Mouse (Mus musculus) ES-E14 (cell line): Measurements from ENCODE around the gene Mup6. TPM values are rescaled to one million over a fixed set of nuclear protein-coding genes. Genes with fewer than 3 reads are reported as not detected.

Source experiments
- DNase-seq: peaks from one replicate; pipeline ENCODE4 v3.0.0-alpha.2; 2013; ENCODE audit warnings: low read depth, low spot score
- H3K27ac ChIP-seq: 2 replicates; pipeline ENCODE4 v1.5.1; 2012; ENCODE audit warnings: low read depth, mild to moderate bottlenecking, low read length, moderate library complexity, mixed read lengths; ENCODE audit not compliant: poor library complexity, insufficient read depth, severe bottlenecking
- H3K36me3 ChIP-seq: 2 replicates; pipeline ENCODE4 v1.6.1; 2012; ENCODE audit warnings: mild to moderate bottlenecking, low read length, moderate library complexity, mixed read lengths; ENCODE audit not compliant: control insufficient read depth, poor library complexity, insufficient read depth, severe bottlenecking
- H3K4me1 ChIP-seq, 2 experiments: fragments of 150-350 bp in 1 of 2; sonication (generic) in 1 of 2; 2 replicates each; pipeline ENCODE4 v1.6.1; 2012; ENCODE audit warnings: low read length in 2 of 2, mild to moderate bottlenecking in 1 of 2, mixed read lengths in 1 of 2; ENCODE audit not compliant: control insufficient read depth in 2 of 2, insufficient read depth in 2 of 2, poor library complexity in 1 of 2
- H3K4me3 ChIP-seq, 2 experiments: fragments of 150-350 bp in 1 of 2; sonication (generic) in 1 of 2; 2 replicates each; pipeline ENCODE4 v1.5.1; 2012; ENCODE audit warnings: low read length in 2 of 2, low read depth in 1 of 2, mild to moderate bottlenecking in 1 of 2, mixed read lengths in 1 of 2; ENCODE audit not compliant: insufficient read depth in 1 of 2, poor library complexity in 1 of 2, severe bottlenecking in 1 of 2
- H3K9ac ChIP-seq: 2 replicates; pipeline ENCODE4 v1.6.1; 2012; ENCODE audit warnings: low read depth, mild to moderate bottlenecking, low read length, mixed read lengths; ENCODE audit not compliant: poor library complexity, insufficient read depth, severe bottlenecking
- H3K9me3 ChIP-seq: fragments of 150-350 bp; sonication (generic); 2 replicates; pipeline ENCODE4 v1.6.1; 2012; ENCODE audit warnings: low read depth, mild to moderate bottlenecking, low read length; ENCODE audit not compliant: control insufficient read depth, insufficient read depth
- CHD2 ChIP-seq: IDR thresholded peaks from 2 replicates; pipeline ENCODE4 v1.6.1; 2014; ENCODE audit warnings: mild to moderate bottlenecking, low read depth, low read length, inconsistent platforms
- HCFC1 ChIP-seq: IDR thresholded peaks from 2 replicates; pipeline ENCODE4 v1.6.1; 2012; ENCODE audit warnings: low read length, inconsistent platforms, borderline replicate concordance; ENCODE audit not compliant: insufficient read depth
- MAFK ChIP-seq: IDR thresholded peaks from 2 replicates; pipeline ENCODE4 v1.6.1; 2014; ENCODE audit warnings: mild to moderate bottlenecking, low read depth, low read length, inconsistent platforms; ENCODE audit not compliant: insufficient read depth
- ZC3H11A ChIP-seq: IDR thresholded peaks from 2 replicates; pipeline ENCODE4 v1.6.1; 2012; ENCODE audit warnings: low read depth, mild to moderate bottlenecking, inconsistent platforms, low read length, borderline replicate concordance
- ZNF384 ChIP-seq: IDR thresholded peaks from 2 replicates; pipeline ENCODE4 v1.6.1; 2012; ENCODE audit warnings: low read depth, low read length, inconsistent platforms
- in situ Hi-C, 2 experiments: fragments of 600-800 bp; cut with MboI; formaldehyde crosslinking; loops; one replicate each; pipeline ENCODE4 v1.15.1; 2025; ENCODE audit warnings: low sequenced_read_pairs in 2 of 2, inconsistent platforms in 1 of 2; ENCODE audit not compliant: unreplicated experiment in 2 of 2
- total RNA-seq: library from RNA; depleted of rRNA; stranded (reverse); fragments of 300-350 nt; gene quantifications from 2 replicates; pipeline ENCODE4 v1.2.3, GENCODE M21; 2012; rRNA removed

Gene Mup6
- 2.5 and 2.8 TPM in 2 replicates for total RNA-seq

- peak; percentile 44 for DNase-seq
- Histone ChIP-seq H3K36me3 (no peaks in the 10 kb centered on the region), H3K9me3 (no peaks in the 10 kb centered on the region), H3K9ac (peak within 1 kb of the TSS; percentile 51; the same call in 1 of the 2 replicates), H3K4me1 (peaks cover 4 to 16% of the 10 kb centered on the region in 2 experiments; a peak in 3 of 4 replicates), H3K27ac (peak within 1 kb of the TSS; percentile 95), H3K4me3 (0 out of 4 replicates have a peak within 1 kb of the TSS, but pooled peaks of 1 of the 2 experiments have one; percentile 34)
- TF ChIP-seq ZC3H11A (0 out of 2 replicates have a peak, but pooled peaks have one; percentile 9), HCFC1 (no peak)
- in situ Hi-C loops, result no loop called here
Observed at GRCm38 (mm10) chr4:59963405-59964344, at the start of gene Mup6. TSS of gene Mup6 (plus strand) at chr4:59964294.

- DNase-seq, result no peak
- no peak for TF ChIP-seq MAFK
- no peak for TF ChIP-seq HCFC1
- no peak for TF ChIP-seq ZC3H11A
- TF ChIP-seq CHD2, result no peak
- TF ChIP-seq ZNF384, result no peak
- H3K4me3 ChIP-seq, result peak within 1 kb of the TSS; percentile 38 to 49; a peak in 3 of 4 replicates
- 0 out of 2 replicates have a peak within 1 kb of the TSS, but pooled peaks have one; percentile 4 for H3K9ac ChIP-seq
- no peaks in the 10 kb centered on the region for H3K9me3 ChIP-seq
- H3K4me1 ChIP-seq, result peaks cover 0 to 7% of the 10 kb centered on the region in 2 experiments; a peak in 2 of 4 replicates
- H3K27ac ChIP-seq, result no peak within 1 kb of the TSS
- no peaks in the 10 kb centered on the region for H3K36me3 ChIP-seq
- in situ Hi-C loops, result no loop called here
Observed at GRCm38 (mm10) chr4:59914608-59915403, 49.3 kb upstream of the Mup6 start, which contains the start of gene Slc46a2. TSS of gene Slc46a2 (minus strand) at chr4:59915056.

GRCm38 (mm10) chr4:59917966-59918365 is 46.1 kb upstream of the Mup6 start:
- in situ Hi-C loops, result no loop called here
- TF ChIP-seq ZC3H11A (no peak), HCFC1 (no peak), CHD2 (no peak), MAFK (no peak), ZNF384 (no peak)
- peaks cover 0 to 4% of the 10 kb centered on the region in 2 experiments; a peak in 1 of 4 replicates for H3K4me1 ChIP-seq
- H3K9ac ChIP-seq, result no peak overlapping the region
- no peak overlapping the region for H3K27ac ChIP-seq
- no peaks in the 10 kb centered on the region for H3K36me3 ChIP-seq
- H3K9me3 ChIP-seq, result no peaks in the 10 kb centered on the region
- no peak for DNase-seq
- H3K4me3 ChIP-seq, result no peak overlapping the region

DNA sequence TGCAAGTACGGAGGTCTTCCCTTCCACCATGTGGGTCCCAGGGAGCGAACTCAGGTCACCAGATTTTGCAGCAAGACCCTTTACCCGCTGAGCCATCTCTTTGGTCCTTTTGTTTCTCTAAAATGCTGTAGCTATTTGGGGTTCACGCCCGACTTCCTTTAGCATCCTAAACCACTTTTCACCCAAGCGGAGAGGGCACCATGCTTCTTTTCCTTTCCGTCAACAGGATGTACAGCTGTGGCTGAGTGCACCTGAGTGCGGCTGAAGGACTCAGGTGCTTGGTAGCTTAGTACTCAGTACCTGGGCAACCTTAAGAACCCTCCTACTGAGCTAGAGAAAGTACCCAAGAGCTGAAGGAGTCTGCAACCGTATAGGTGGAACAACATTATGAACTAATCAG is 39.0 kb upstream of the Mup6 start:
- no peaks in the 10 kb centered on the region for H3K36me3 ChIP-seq
- H3K4me1 ChIP-seq, result no peaks in the 10 kb centered on the region
- TF ChIP-seq CHD2 (no peak), ZC3H11A (no peak), ZNF384 (no peak), HCFC1 (no peak), MAFK (no peak)
- H3K9me3 ChIP-seq, result no peaks in the 10 kb centered on the region
- DNase-seq, result no peak
- no peak overlapping the region for H3K4me3 ChIP-seq
- H3K27ac ChIP-seq, result no peak overlapping the region
- H3K9ac ChIP-seq, result no peak overlapping the region
- in situ Hi-C loops, result no loop called here
